Mouse (Mus musculus): ENCODE data around the gene Olfr223.

DNA sequence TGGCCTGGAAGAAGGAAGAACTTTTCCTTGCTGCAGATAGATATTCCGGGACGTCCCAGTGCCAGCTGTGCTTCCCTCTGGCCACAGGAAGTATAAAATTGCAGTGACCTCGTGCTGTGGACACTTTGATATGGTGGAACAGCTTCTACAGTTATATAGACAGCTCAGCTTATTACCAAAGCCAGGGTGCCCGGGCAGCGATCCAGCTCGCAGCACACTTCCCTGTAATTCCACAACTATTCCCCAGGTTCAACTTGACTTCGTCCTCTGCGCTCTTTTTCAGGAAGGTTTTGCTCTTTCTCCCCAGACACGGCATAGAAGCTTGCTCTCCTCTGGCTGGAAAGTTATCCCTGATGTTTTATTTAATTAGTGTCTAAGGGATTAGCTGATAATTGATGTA, 17.4 kb downstream of the Olfr223 start:
- no peak for TF ChIP-seq POLR2A (IDR thresholded peaks at IDR 0.05; ENCODE audit: insufficient read length, low read depth)
- TF ChIP-seq SRF (IDR thresholded peaks at IDR 0.05; ENCODE audit: control insufficient read depth, insufficient read length, low read depth) = no peak
- TF ChIP-seq POLR2AphosphoS2 (IDR thresholded peaks at IDR 0.05; ENCODE audit: insufficient read length, low read depth) = no peak
- no peak for TF ChIP-seq MYOD1 (IDR thresholded peaks at IDR 0.05; ENCODE audit: control insufficient read depth in 1 of 3, insufficient read length in 2 of 3, low read depth in 2 of 3)
- no peak for TF ChIP-seq TCF12 (IDR thresholded peaks at IDR 0.05; ENCODE audit: insufficient read depth, poor library complexity, severe bottlenecking)
- TF ChIP-seq E2F4 (IDR thresholded peaks at IDR 0.05; ENCODE audit: insufficient read depth) = no peak
- TF ChIP-seq TCF3 (IDR thresholded peaks at IDR 0.05; ENCODE audit: insufficient read length, low read depth) = no peak
- no peak for TF ChIP-seq MAX (IDR thresholded peaks at IDR 0.05; ENCODE audit: low read depth)
